Mouse (Mus musculus) brain, embryonic 14.5 days (tissue): ENCODE results near the gene Pnmal1.

Experiments
- CTCF ChIP-seq: fragments of 200-500 bp; IDR thresholded peaks from 2 replicates; pipeline ENCODE4 v1.5.1; 2012; ENCODE audit warnings: inconsistent platforms, mild to moderate bottlenecking, moderate library complexity, borderline replicate concordance; ENCODE audit not compliant: insufficient read depth, insufficient read length; ENCODE audit errors: extremely low read depth
- POLR2A ChIP-seq: fragments of 200-500 bp; IDR thresholded peaks from 2 replicates; pipeline ENCODE4 v1.6.1; 2012; ENCODE audit warnings: mild to moderate bottlenecking, inconsistent platforms, borderline replicate concordance; ENCODE audit not compliant: poor library complexity, insufficient read depth, insufficient read length, severe bottlenecking; ENCODE audit errors: extremely low read depth

- TF ChIP-seq CTCF, result no peak
- TF ChIP-seq POLR2A, result no peak
Observed at GRCm38 (mm10) chr7:16940292-16940691, 19.2 kb upstream of the Pnmal1 start.
